Mouse (Mus musculus) Patski (cell line): ENCODE data around the gene Iqsec1. TPM values are rescaled to one million over a fixed set of nuclear protein-coding genes. Genes with fewer than 3 reads are reported as not detected.
A peak's percentile ranks its signal among the peaks of the same experiment; 100 is the strongest.

Source experiments
- ATAC-seq: fragments of 100-300 bp; one replicate; pipeline ENCODE4 v1.8.0; 2021
- CTCF ChIA-PET: fragments of 350-600 bp; sonication (Branson Sonifier 250); formaldehyde crosslinking; loops from one replicate; lab custom pipeline; 2022; ENCODE audit warnings: inconsistent platforms; lab: Charles Lee
- POLR2A ChIA-PET: fragments of 350-600 bp; sonication (Branson Sonifier 250); formaldehyde crosslinking; loops from one replicate; lab custom pipeline; 2022; ENCODE audit warnings: antibody characterized with exemption, inconsistent platforms; lab: Charles Lee
- DNase-seq: peaks from one replicate; pipeline ENCODE4 v3.0.0-alpha.2; 2011; ENCODE audit warnings: low read depth, low spot score
- H3K27me3 ChIP-seq: fragments of 371-371 bp; one replicate; pipeline ENCODE4 v1.5.1; 2021
- CTCF ChIP-seq: fragments of 100-300 bp; IDR thresholded peaks from one replicate; pipeline ENCODE4 v1.5.1; 2021
- in situ Hi-C: fragments of 300-500 bp; cut with MboI; formaldehyde crosslinking; loops from 3 replicates; pipeline ENCODE4 v1.11.1; 2018; ENCODE audit warnings: low pct_unique_long_range_greater_than_20kb, mixed read lengths
- polyA plus RNA-seq: library from polyadenylated mRNA; unstranded; gene quantifications from one replicate; pipeline ENCODE4 v1.2.3, GENCODE M21; 2021

Gene Iqsec1
- polyA plus RNA-seq, 1 experiment from 2014 or later: 120 TPM

- DNase-seq (no peak), ATAC-seq (no peak)
- POLR2A ChIA-PET: no interaction called here
- CTCF ChIA-PET: no interaction called here
- no peak for TF ChIP-seq CTCF
- in situ Hi-C loops: no loop called here
- no peaks in the 10 kb centered on the region for H3K27me3 ChIP-seq
These were observed 212.9 kb downstream of the Iqsec1 start for GRCm38 (mm10) chr6:90775606-90776005.

- ChIA-PET CTCF (interaction anchor here (1.7 kb wide), 1 partner anchor 13 kb away, joined by 3 read pairs; no protein-coding TSS in a partner anchor), POLR2A (no interaction called here)
- in situ Hi-C loops: no loop called here
- ATAC-seq (no peak), DNase-seq (no peak)
- H3K27me3 ChIP-seq: no peaks in the 10 kb centered on the region
- no peak for TF ChIP-seq CTCF
These were observed 214.7 kb downstream of the Iqsec1 start for GRCm38 (mm10) chr6:90773811-90774233.

DNA sequence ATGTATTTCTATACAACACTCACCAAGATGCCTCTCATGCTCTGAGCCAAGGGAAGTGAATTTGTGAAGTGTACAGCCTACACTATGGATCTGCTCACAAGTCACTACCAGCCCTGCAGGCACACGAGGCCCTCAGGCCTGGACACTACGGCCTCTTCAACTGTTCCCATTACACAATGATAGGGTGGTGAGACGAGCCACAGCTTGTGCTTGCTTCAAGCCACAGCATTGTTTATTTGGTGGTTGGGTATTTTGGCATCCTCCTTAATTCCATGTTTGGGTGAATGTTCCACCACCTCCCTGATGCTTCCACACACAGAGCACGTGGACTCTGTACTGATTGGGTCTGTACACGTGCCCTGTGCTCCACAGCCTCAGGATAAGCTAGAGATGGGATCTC lies 216.4 kb downstream of the Iqsec1 start:
- in situ Hi-C loops: no loop called here
- DNase-seq: no peak
- no peak for ATAC-seq
- CTCF ChIA-PET: interaction anchor here (1.3 kb wide), 1 partner anchor 34 kb away, joined by 3 read pairs; no protein-coding TSS in a partner anchor
- TF ChIP-seq CTCF: no peak
- no peaks in the 10 kb centered on the region for H3K27me3 ChIP-seq
- POLR2A ChIA-PET: no interaction called here

GRCm38 (mm10) chr6:90768526-90768925 lies 220.0 kb downstream of the Iqsec1 start:
- no peak for TF ChIP-seq CTCF
- no peak for DNase-seq
- CTCF ChIA-PET: no interaction called here
- POLR2A ChIA-PET: no interaction called here
- ATAC-seq: no peak
- H3K27me3 ChIP-seq: no peaks in the 10 kb centered on the region
- in situ Hi-C loops: no loop called here

- ChIA-PET CTCF (interaction anchor here (0.9 kb wide), 1 partner anchor 51 kb away, joined by 3 read pairs; no protein-coding TSS in a partner anchor), POLR2A (interaction anchor here (1.5 kb wide), 1 partner anchor 392 kb away, joined by 3 read pairs; no protein-coding TSS in a partner anchor)
- DNase-seq (no peak), ATAC-seq (peak; percentile 76)
- no peak for TF ChIP-seq CTCF
- no peaks in the 10 kb centered on the region for H3K27me3 ChIP-seq
- in situ Hi-C loops: no loop called here
These were observed 220.6 kb downstream of the Iqsec1 start for GRCm38 (mm10) chr6:90767874-90768273.

DNA sequence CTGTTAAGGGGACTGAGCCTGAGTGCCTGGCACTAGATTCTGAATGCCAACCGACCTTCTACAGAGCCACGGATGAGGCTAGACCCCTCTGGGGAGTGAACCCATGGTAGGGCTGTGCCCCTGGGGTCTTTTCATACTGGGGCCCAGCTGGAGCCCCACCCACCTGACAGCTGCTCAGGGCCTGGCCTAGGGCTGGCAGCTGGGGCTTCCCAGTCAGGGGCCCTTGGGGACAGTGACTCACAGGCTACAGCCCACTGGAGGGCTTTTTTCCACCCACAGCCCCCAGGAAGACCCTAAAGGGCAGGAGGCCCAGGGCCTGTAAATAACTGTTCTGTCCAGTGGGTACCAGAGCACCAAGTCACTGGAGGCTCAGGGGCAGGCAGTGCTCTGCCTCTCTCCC lies 223.7 kb downstream of the Iqsec1 start:
- DNase-seq (no peak), ATAC-seq (no peak)
- H3K27me3 ChIP-seq: no peaks in the 10 kb centered on the region
- ChIA-PET CTCF (interaction anchor here (1.7 kb wide), 1 partner anchor 27 kb away, joined by 5 read pairs; no protein-coding TSS in a partner anchor), POLR2A (no interaction called here)
- no peak for TF ChIP-seq CTCF
- in situ Hi-C loops: no loop called here

DNA sequence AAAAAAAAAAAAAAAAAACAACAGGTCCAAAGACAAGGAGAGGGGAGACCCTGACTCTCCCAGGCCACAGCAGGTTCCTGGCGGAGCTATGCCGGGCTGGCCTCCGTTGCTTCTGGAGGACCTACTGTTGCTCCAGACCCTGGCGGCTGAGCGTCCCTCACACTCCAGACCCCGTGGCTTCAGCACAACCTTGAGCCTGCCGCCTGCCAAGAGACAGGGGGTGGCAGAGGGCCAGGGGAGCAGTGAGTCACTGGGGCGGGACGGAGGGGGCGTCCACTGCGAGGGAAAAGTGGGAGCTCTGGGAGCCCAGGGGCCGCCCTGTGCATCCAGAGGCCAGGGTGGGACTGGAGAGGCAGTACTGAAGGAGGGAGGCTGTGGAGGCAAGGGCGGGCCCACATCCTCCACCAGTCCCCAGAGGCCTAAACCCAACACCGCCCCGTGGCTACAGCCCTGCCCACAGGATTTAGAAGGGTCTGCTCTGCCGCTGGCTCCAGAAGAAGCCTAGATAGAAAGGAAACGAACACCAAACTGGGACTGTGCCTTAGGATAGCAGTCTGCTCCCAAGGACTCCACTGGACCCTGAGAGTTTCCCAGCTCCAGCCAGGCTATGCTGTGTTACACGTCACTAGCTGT lies 224.4 kb downstream of the Iqsec1 start:
- in situ Hi-C loops: no loop called here
- no peak for DNase-seq
- no peak for ATAC-seq

DNA sequence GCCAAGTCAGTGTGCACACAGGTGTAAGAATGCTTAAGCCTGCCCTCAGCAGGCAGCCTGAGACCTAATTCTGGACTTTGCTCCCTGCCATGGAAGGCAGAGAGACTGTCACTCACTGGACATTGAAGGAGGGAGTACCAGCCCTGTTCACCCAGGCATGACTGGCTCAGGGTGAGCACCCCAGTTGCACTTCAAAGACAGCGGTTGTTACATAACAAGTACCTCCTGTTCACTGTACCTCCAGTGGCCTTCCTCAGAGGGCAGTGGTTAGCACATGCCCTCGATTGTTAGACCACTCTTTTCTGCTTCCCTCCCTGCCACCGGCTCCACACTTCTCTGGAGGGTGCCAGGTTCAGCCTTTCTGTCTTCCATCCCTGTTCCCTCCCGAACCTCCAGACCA lies 225.2 kb downstream of the Iqsec1 start:
- CTCF ChIA-PET: no interaction called here
- no peak for DNase-seq
- TF ChIP-seq CTCF: no peak
- POLR2A ChIA-PET: interaction anchor here (0.6 to 0.7 kb wide), 3 partner anchors 17 to 304 kb away, joined by 3 to 5 read pairs (median 3); no protein-coding TSS in a partner anchor
- ATAC-seq: no peak
- no peaks in the 10 kb centered on the region for H3K27me3 ChIP-seq
- in situ Hi-C loops: no loop called here

More for the DNA sequence above, 224.4 kb downstream of the Iqsec1 start:
- CTCF ChIA-PET: interaction anchor here (1.7 kb wide), 1 partner anchor 26 kb away, joined by 5 read pairs; no protein-coding TSS in a partner anchor
- no peaks in the 10 kb centered on the region for H3K27me3 ChIP-seq
- TF ChIP-seq CTCF: no peak
- POLR2A ChIA-PET: interaction anchor here (0.6 to 0.7 kb wide), 2 partner anchors 16 to 305 kb away, joined by 3 to 5 read pairs; no protein-coding TSS in a partner anchor

GRCm38 (mm10) chr6:90762120-90762736 lies 226.3 kb downstream of the Iqsec1 start:
- POLR2A ChIA-PET: no interaction called here
- no peaks in the 10 kb centered on the region for H3K27me3 ChIP-seq
- no peak for TF ChIP-seq CTCF
- CTCF ChIA-PET: no interaction called here
- no peak for ATAC-seq
- DNase-seq: no peak
- in situ Hi-C loops: no loop called here

DNA sequence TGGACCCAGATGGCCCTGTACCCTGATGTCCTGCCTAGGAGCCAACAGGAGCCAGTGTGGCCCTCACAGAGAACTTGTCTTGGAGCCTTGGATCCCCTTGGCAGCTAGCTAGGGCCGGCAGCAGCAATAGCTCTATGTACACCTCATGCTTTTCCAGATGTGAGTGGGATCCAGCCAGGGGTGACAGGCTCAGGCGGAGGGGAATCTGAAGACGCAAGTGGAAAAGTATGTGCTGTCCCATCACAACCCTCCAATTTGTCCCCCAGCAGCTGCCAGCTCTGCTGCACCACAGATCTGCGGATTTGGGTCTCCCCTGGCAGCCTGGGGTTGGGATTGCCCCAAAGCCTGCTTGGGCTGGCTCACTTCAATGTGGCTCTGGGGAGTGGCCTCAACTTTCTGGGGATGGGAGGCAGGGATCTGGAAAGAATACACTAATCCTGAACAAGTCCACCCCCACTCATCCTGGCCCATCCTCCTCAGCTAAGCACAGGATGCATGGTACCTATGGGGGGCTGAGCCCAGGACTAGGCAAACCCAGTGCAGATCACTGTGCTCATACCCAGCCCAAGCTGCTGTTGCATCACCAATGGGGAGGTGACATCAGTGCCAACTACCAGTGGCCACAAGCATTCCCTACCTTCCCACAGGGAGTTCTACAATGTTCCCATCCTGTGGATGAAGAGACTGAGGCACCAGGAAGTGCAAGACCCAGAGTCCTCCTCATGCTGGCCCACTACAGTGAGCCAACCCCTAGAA lies 227.0 kb downstream of the Iqsec1 start:
- DNase-seq (no peak), ATAC-seq (no peak)
- ChIA-PET CTCF (interaction anchor here (1.1 to 1.5 kb wide), 2 partner anchors 12 to 24 kb away, joined by 3 to 6 read pairs; no protein-coding TSS in a partner anchor), POLR2A (no interaction called here)
- in situ Hi-C loops: no loop called here
- no peaks in the 10 kb centered on the region for H3K27me3 ChIP-seq
- TF ChIP-seq CTCF: no peak
